Mouse (Mus musculus) intestine, embryonic 15.5 days (tissue): ENCODE results near the gene Armc12. TPM values are rescaled to one million over a fixed set of nuclear protein-coding genes. Genes with fewer than 3 reads are reported as not detected.
A peak's percentile ranks its signal among the peaks of the same experiment; 100 is the strongest.

Source experiments
- ATAC-seq: fragments of 200-750 bp; cut with Nextera tagmentation; 2 replicates; pipeline ENCODE4 v1.8.0; 2017; ENCODE audit warnings: moderate TSS enrichment, moderate library complexity
- H3K27ac ChIP-seq: fragments of 300-500 bp; sonication (generic); 2 replicates; pipeline ENCODE4 v1.5.1; 2015; ENCODE audit warnings: mild to moderate bottlenecking, inconsistent platforms
- H3K27me3 ChIP-seq: fragments of 300-500 bp; sonication (generic); replicated peaks from 2 replicates; pipeline ENCODE4 v1.6.1; 2015; ENCODE audit warnings: inconsistent platforms
- H3K36me3 ChIP-seq: fragments of 300-500 bp; sonication (generic); 2 replicates; pipeline ENCODE4 v1.6.1; 2015; ENCODE audit warnings: inconsistent platforms
- H3K4me1 ChIP-seq: fragments of 300-500 bp; sonication (generic); replicated peaks from 2 replicates; pipeline ENCODE4 v1.6.1; 2015; ENCODE audit warnings: inconsistent platforms
- H3K4me2 ChIP-seq: fragments of 300-500 bp; sonication (generic); replicated peaks from 2 replicates; pipeline ENCODE4 v1.6.1; 2015; ENCODE audit warnings: mild to moderate bottlenecking, inconsistent platforms
- H3K4me3 ChIP-seq: fragments of 300-500 bp; sonication (generic); replicated peaks from 2 replicates; pipeline ENCODE4 v1.5.1; 2015; ENCODE audit warnings: inconsistent platforms
- H3K9ac ChIP-seq: fragments of 300-500 bp; sonication (generic); 2 replicates; pipeline ENCODE4 v1.6.1; 2015; ENCODE audit warnings: inconsistent platforms
- H3K9me3 ChIP-seq: fragments of 300-500 bp; sonication (generic); 2 replicates; pipeline ENCODE4 v1.6.1; 2016; ENCODE audit warnings: inconsistent platforms
- WGBS: fragments of 180-500 bp; shearing (Covaris S2); methylation state at CpG from one replicate; pipeline ENCODE4 v1.1.7; 2015; 5-methylcytosine and 5-hydroxymethylcytosine counted together
- polyA plus RNA-seq: library from polyadenylated mRNA; unstranded; fragments of >200 nt; fragmentation: Nextera tagmentation; extraction: Ambion mirVana; gene quantifications from 2 replicates; pipeline ENCODE4 v1.2.1, GENCODE M21; 2015

Armc12 gene
- polyA plus RNA-seq, 1 experiment from 2014 or later, result not detected

- peaks cover 9% of the 10 kb centered on the region for H3K4me1 ChIP-seq
- no peak overlapping the region for H3K9ac ChIP-seq
- H3K9me3 ChIP-seq, result no peaks in the 10 kb centered on the region
- no peaks in the 10 kb centered on the region for H3K36me3 ChIP-seq
- H3K27me3 ChIP-seq, result no peaks in the 10 kb centered on the region
- no peak overlapping the region for H3K4me3 ChIP-seq
- H3K27ac ChIP-seq, result no peak overlapping the region
- no peak for ATAC-seq
- WGBS, result 58% methylated on average over 7 of the region's 7 CpGs
- no peak overlapping the region for H3K4me2 ChIP-seq
Measured at GRCm38 (mm10) chr17:28502196-28502821, 28.3 kb upstream of the Armc12 start.

DNA sequence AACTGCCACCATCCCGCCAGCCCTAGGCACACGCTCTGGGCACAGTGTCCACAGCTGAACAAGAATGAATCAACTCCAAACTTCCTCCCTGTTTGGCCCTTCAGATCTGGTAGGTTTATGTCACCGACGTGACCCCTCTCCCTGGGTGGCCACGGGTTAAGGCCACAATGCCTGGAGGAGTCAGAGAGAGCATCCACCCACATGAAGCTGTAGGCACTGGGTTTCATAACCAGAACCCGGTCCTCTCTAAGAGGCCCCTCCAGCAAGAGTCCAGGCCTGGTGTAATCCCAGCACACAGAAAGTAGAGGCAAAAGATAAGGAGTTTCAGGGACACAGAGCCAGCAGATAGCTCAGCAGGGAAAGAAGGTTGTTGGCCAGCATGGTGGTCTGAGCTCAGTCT, 26.4 kb upstream of the Armc12 start:
- no peak for ATAC-seq
- H3K4me1 ChIP-seq, result peaks cover 14% of the 10 kb centered on the region
- H3K27ac ChIP-seq, result no peak overlapping the region
- H3K4me2 ChIP-seq, result no peak overlapping the region
- no peaks in the 10 kb centered on the region for H3K27me3 ChIP-seq
- H3K9ac ChIP-seq, result no peak overlapping the region
- H3K36me3 ChIP-seq, result no peaks in the 10 kb centered on the region
- WGBS, result 78% methylated on average over 6 of the region's 6 CpGs
- no peaks in the 10 kb centered on the region for H3K9me3 ChIP-seq
- H3K4me3 ChIP-seq, result no peak overlapping the region

- WGBS, result 93% methylated on average over 4 of the region's 4 CpGs
- Histone ChIP-seq H3K36me3 (no peaks in the 10 kb centered on the region), H3K4me3 (no peak overlapping the region), H3K4me1 (peaks cover 20% of the 10 kb centered on the region), H3K27ac (no peak overlapping the region), H3K9ac (no peak overlapping the region), H3K4me2 (no peak overlapping the region), H3K9me3 (no peaks in the 10 kb centered on the region), H3K27me3 (no peaks in the 10 kb centered on the region)
- no peak for ATAC-seq
Measured at GRCm38 (mm10) chr17:28505591-28505990, 25.0 kb upstream of the Armc12 start.

- Histone ChIP-seq H3K4me3 (no peak overlapping the region), H3K9ac (no peak overlapping the region), H3K9me3 (no peaks in the 10 kb centered on the region), H3K27ac (no peak overlapping the region), H3K4me2 (no peak overlapping the region), H3K27me3 (no peaks in the 10 kb centered on the region), H3K36me3 (no peaks in the 10 kb centered on the region), H3K4me1 (peaks cover 25% of the 10 kb centered on the region)
- ATAC-seq, result no peak
- WGBS, result 32% methylated on average over 5 of the region's 5 CpGs
Measured at GRCm38 (mm10) chr17:28506895-28507294, 23.7 kb upstream of the Armc12 start.

DNA sequence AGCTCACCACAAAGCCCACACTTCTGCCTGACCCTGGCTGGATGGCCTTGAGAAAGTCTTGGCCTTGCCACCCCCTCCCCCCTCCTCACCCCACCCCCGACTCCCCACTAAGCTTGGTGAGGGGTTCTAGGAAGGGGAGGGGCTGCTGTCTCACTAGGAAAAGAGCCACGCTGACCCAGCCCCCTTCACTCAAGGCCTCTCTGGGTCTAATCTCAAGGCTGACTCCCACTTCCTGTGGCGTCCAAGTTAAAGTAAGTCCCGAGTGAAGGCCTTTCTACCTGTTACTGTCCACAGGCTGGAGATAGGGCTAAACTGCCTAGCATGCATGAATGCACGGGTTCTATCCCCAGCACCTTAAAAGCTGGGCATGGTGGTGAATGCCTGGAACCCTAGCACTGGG, 23.1 kb upstream of the Armc12 start:
- peaks cover 30% of the 10 kb centered on the region for H3K4me1 ChIP-seq
- no peak overlapping the region for H3K9ac ChIP-seq
- no peaks in the 10 kb centered on the region for H3K27me3 ChIP-seq
- 22% methylated on average over 5 of the region's 5 CpGs for WGBS
- no peaks in the 10 kb centered on the region for H3K9me3 ChIP-seq
- no peaks in the 10 kb centered on the region for H3K36me3 ChIP-seq
- no peak for ATAC-seq
- H3K27ac ChIP-seq, result no peak overlapping the region
- no peak overlapping the region for H3K4me2 ChIP-seq
- H3K4me3 ChIP-seq, result no peak overlapping the region

DNA sequence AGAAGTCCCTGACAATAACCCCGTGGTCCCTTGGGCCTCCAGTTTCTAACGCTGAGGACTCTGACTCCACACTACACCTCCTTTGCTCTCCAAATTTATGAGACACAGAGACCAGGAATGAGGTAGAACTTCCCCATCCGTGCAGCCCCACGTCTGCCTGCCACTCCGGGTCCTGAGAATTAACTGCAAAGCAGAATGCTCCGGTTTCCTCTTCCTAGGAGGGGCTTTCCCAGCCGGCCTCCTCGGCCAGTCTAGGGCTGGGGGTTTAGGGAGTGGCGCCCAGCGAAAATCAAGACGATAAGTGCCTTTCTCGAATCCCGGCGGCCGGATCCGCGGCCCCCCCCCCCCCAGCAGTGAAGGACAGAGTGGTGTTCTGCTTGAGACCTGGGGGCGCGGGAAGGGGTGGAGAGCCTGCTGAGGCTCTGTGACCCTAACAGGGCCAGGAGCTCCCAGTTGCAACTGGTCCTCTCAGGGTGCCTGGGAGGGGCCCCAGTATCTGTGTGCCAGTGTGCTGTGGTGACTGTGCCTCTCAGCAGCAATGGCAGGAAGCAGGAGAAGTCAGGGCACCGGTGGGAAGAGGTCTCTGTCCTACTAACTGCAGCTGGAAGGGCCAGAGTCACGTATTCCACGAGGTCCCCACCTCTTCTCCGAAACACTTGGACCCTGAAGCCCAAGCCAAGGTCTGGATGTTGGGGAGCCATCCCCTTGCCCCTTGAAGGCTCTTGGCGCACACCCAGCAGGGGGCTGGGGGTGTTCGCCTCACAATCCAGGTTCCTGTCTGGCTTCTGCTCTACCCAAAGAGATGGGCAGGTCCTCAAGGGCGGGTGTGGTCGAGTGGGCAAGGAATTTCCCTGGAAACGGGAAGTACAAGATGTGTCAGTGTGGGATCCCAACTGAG, 19.9 kb upstream of the Armc12 start:
- ATAC-seq, result no peak
- Histone ChIP-seq H3K36me3 (no peaks in the 10 kb centered on the region), H3K27ac (no peak overlapping the region), H3K4me2 (peak overlapping the region; percentile 53), H3K4me3 (0 out of 2 replicates have a peak overlapping the region, but pooled peaks have one; percentile 9), H3K9me3 (no peaks in the 10 kb centered on the region), H3K4me1 (peaks cover 41% of the 10 kb centered on the region), H3K27me3 (no peaks in the 10 kb centered on the region), H3K9ac (peak overlapping the region; percentile 26)
- WGBS, result 8% methylated on average over 28 of the region's 28 CpGs

DNA sequence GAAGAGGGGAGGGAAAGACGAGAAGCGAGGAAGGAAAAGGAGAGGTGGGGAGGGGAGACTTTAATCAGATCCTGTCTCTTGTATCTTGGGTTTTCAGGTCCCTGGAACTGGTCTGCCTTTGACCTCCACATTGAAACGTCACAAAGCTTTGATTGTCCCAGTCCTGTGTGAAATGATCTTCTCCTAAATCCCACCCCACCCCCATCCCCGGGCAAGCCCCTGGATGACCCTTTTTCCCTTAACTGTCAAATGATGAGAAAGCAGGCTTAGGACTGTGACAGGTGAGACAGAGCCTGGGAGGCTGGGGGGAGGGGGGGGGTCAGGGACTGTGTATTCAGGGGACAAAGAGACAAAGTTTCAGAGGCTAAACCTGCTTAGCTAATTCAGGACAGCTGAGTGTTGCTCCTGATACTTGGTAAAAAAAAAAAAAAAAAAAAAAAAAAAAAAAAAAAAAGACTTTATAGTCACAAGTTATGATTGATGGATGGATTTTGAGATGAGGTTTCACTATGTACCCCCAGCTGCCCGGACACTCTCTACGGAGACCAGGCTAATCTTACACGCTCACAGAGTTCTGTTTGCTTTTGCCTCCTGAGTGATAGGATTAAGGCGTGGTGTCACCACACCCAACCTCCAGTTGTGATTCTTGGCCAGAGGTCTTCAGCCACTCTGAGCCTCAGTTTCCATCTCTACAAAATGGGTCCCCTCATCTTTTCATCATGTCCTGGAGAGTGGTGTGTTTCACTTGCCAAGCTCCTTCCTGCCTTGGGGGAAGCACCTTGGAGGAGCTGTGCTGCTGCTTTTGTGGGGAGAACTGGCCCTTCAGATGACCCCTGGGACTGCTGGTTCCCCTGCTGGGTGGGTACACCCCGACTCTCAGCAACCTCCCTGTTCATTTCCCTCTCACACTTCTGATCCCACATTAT, 18.7 kb upstream of the Armc12 start:
- ATAC-seq, result no peak
- no peak overlapping the region for H3K4me3 ChIP-seq
- no peaks in the 10 kb centered on the region for H3K36me3 ChIP-seq
- no peaks in the 10 kb centered on the region for H3K27me3 ChIP-seq
- H3K4me1 ChIP-seq, result peaks cover 43% of the 10 kb centered on the region
- peak overlapping the region; percentile 78 for H3K27ac ChIP-seq
- 36% methylated on average over 9 of the region's 9 CpGs for WGBS
- no peak overlapping the region for H3K9ac ChIP-seq
- no peaks in the 10 kb centered on the region for H3K9me3 ChIP-seq
- H3K4me2 ChIP-seq, result 0 out of 2 replicates have a peak overlapping the region, but pooled peaks have one; percentile 1

DNA sequence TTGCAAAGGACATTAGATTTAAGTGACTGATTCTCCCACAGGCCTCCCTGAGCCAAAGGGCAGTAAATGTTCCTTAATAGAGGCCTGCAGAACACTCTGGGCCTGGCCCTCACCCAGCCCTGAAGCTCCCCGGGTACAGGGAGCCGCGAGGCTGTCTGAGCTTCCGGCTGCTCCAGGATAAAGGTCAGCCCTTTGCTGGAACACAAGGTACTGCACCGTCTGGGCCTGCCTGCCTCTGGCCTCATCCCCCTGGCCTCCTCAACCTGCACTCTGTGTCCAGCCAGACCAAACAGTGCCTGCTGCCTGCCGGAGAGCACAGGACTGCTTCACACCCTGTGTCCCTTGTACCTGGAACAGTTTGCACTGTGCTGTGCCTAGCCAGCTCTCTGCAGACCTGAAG, 17.9 kb upstream of the Armc12 start:
- no peaks in the 10 kb centered on the region for H3K9me3 ChIP-seq
- H3K36me3 ChIP-seq, result no peaks in the 10 kb centered on the region
- H3K9ac ChIP-seq, result no peak overlapping the region; the same call in 1 of the 2 replicates
- no peaks in the 10 kb centered on the region for H3K27me3 ChIP-seq
- no peak overlapping the region for H3K4me2 ChIP-seq
- 24% methylated on average over 6 of the region's 6 CpGs for WGBS
- ATAC-seq, result peak; percentile 66
- no peak overlapping the region for H3K4me3 ChIP-seq
- peak overlapping the region; percentile 78 for H3K27ac ChIP-seq
- peaks cover 42% of the 10 kb centered on the region for H3K4me1 ChIP-seq

DNA sequence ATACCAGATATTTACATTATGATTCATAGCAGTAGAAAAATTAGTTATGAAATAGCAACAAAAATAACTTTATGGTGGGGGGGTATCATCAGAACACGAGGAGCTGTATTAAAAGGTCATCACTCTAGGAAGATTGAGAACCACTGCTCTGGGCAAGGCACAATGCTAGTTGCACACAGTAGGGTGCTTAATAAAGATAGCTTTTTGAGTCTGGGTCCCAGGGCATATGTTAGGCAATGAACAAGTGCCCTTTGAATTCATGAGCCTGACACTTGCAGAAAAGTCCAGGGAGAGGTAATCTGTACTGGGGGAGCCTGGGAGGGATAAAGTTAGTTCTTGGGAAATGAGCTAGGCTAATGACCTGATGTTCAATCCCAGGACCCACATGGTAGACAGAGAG, 17.3 kb upstream of the Armc12 start:
- Histone ChIP-seq H3K27me3 (no peaks in the 10 kb centered on the region), H3K4me3 (no peak overlapping the region), H3K9ac (no peak overlapping the region), H3K36me3 (no peaks in the 10 kb centered on the region), H3K27ac (peak overlapping the region; percentile 78), H3K4me1 (peaks cover 45% of the 10 kb centered on the region), H3K9me3 (no peaks in the 10 kb centered on the region), H3K4me2 (no peak overlapping the region)
- WGBS, result 48% methylated on average over 1 of the region's 1 CpGs
- no peak for ATAC-seq

DNA sequence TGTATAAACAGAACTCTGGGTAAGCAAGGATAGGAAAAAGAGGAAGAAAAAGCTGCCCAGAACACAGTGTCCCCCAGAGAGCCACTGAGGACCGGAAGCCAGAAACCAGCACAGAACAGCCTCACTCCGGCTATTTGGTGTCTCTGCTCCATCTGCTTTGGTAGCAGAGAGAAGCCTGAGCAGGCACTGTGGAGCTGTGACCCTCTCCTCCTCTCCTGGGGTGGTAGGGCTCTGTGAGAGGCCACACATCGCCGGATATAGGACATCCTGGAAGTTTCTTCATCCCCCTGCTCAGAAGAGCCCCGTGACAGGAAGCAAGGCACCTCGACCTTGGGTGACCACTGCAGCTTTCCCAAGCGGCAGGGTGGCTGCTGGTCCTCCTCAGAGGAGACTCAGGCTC, 16.8 kb upstream of the Armc12 start:
- Histone ChIP-seq H3K4me1 (peaks cover 50% of the 10 kb centered on the region), H3K9me3 (no peaks in the 10 kb centered on the region)
- ATAC-seq, result no peak

GRCm38 (mm10) chr17:28514555-28514954, 16.1 kb upstream of the Armc12 start:
- Histone ChIP-seq H3K4me1 (peaks cover 55% of the 10 kb centered on the region), H3K9me3 (no peaks in the 10 kb centered on the region), H3K4me3 (no peak overlapping the region), H3K27me3 (no peaks in the 10 kb centered on the region), H3K27ac (no peak overlapping the region), H3K9ac (no peak overlapping the region), H3K36me3 (no peaks in the 10 kb centered on the region), H3K4me2 (no peak overlapping the region)
- ATAC-seq, result no peak
- WGBS, result 72% methylated on average over 5 of the region's 5 CpGs

More for the DNA sequence above, 16.8 kb upstream of the Armc12 start:
- Histone ChIP-seq H3K36me3 (no peaks in the 10 kb centered on the region), H3K27ac (no peak overlapping the region), H3K4me2 (no peak overlapping the region), H3K4me3 (no peak overlapping the region), H3K9ac (no peak overlapping the region), H3K27me3 (no peaks in the 10 kb centered on the region)
- 62% methylated on average over 7 of the region's 7 CpGs for WGBS
